8 mouse cellular contexts compared by ENCODE assay signal in genomic region chr4:128884711-128885095, GRCm38 (mm10). TPM values are rescaled to one million over a fixed set of nuclear protein-coding genes. Genes with fewer than 3 reads are reported as not detected.
DNase-seq lines count a peak whose midpoint lies in the region; ATAC-seq and TF ChIP-seq lines count a peak whose summit lies in the region.

No protein-coding gene starts in this region.

- peaks cover 23% of the 10 kb centered on the region for H3K27me3 ChIP-seq in heart, embryonic 15.5 days
- no peaks in the 10 kb centered on the region for H3K27me3 ChIP-seq in embryonic facial prominence, embryonic 11.5 days (ENCODE audit: control insufficient read depth, insufficient read depth, low read length)
- H3K27me3 ChIP-seq in hindbrain, postnatal 0 days (ENCODE audit: insufficient read depth, low read length), result no peaks in the 10 kb centered on the region
- H3K27me3 ChIP-seq in midbrain, embryonic 15.5 days (replicated peaks), result no peaks in the 10 kb centered on the region

- DNase-seq in heart, adult 8-10 months (ENCODE audit: low spot score), result no peak
- DNase-seq in embryonic facial prominence, embryonic 11.5 days (ENCODE audit: low spot score), result no peak
- no peak for DNase-seq in hindbrain, postnatal 0 days (ENCODE audit: low spot score)
- no peak for DNase-seq in spleen, adult 18-20 months
- DNase-seq in thymus, postnatal 0 days (ENCODE audit: low spot score), result no peak
- no peak for DNase-seq in frontal cortex, adult 2 months (ENCODE audit: extremely low spot score in 1 of 2, low spot score in 1 of 2)

- H3K4me1 ChIP-seq in heart, embryonic 15.5 days (replicated peaks), result peaks cover 18% of the 10 kb centered on the region
- no peaks in the 10 kb centered on the region for H3K4me1 ChIP-seq in embryonic facial prominence, embryonic 11.5 days (ENCODE audit: control insufficient read depth, insufficient read depth, low read length)
- peaks cover 24% of the 10 kb centered on the region for H3K4me1 ChIP-seq in hindbrain, postnatal 0 days (ENCODE audit: insufficient read depth, low read length)
- peaks cover 44% of the 10 kb centered on the region for H3K4me1 ChIP-seq in midbrain, embryonic 15.5 days

- ATAC-seq in heart, embryonic 15.5 days (replicated peaks; ENCODE audit: insufficient number of reproducible peaks, insufficient read depth, low FRiP score, low read depth), result 0 out of 2 replicates have a peak, but pooled peaks have one; percentile 3
- ATAC-seq in embryonic facial prominence, embryonic 11.5 days (replicated peaks; ENCODE audit: insufficient number of reproducible peaks, low FRiP score, low TSS enrichment, low read depth), result peak; percentile 20
- ATAC-seq in hindbrain, postnatal 0 days, result no peak
- ATAC-seq in midbrain, embryonic 15.5 days (replicated peaks), result no peak

- no peak overlapping the region for H3K9ac ChIP-seq in heart, embryonic 15.5 days
- peak overlapping the region; percentile 66; the same call in 1 of the 2 replicates for H3K9ac ChIP-seq in embryonic facial prominence, embryonic 11.5 days (replicated peaks; ENCODE audit: low read length)
- H3K9ac ChIP-seq in hindbrain, postnatal 0 days (replicated peaks; ENCODE audit: low read length), result peak overlapping the region; percentile 91
- peak overlapping the region; percentile 77 for H3K9ac ChIP-seq in midbrain, embryonic 15.5 days

- peaks cover 4% of the 10 kb centered on the region; the same call in 1 of the 2 replicates for H3K36me3 ChIP-seq in heart, embryonic 15.5 days
- no peaks in the 10 kb centered on the region for H3K36me3 ChIP-seq in embryonic facial prominence, embryonic 11.5 days (replicated peaks; ENCODE audit: control insufficient read depth, insufficient read depth, low read depth, low read length)
- no peaks in the 10 kb centered on the region for H3K36me3 ChIP-seq in hindbrain, postnatal 0 days (ENCODE audit: insufficient read depth, low read length)
- no peaks in the 10 kb centered on the region for H3K36me3 ChIP-seq in midbrain, embryonic 15.5 days (replicated peaks)

- no peak for TF ChIP-seq CTCF in hindbrain, postnatal 0 days (IDR thresholded peaks at IDR 0.05; ENCODE audit: low read depth)

- 59% methylated on average over 5 of the region's 5 CpGs for WGBS in heart, embryonic 15.5 days
- 54% methylated on average over 5 of the region's 5 CpGs for WGBS in embryonic facial prominence, embryonic 11.5 days
- WGBS in hindbrain, postnatal 0 days, result 42% methylated on average over 5 of the region's 5 CpGs
- 53% methylated on average over 5 of the region's 5 CpGs for WGBS in midbrain, embryonic 15.5 days

- peak overlapping the region; percentile 83 for H3K4me3 ChIP-seq in heart, embryonic 15.5 days
- peak overlapping the region; percentile 82 for H3K4me3 ChIP-seq in embryonic facial prominence, embryonic 11.5 days (ENCODE audit: low read depth, low read length)
- H3K4me3 ChIP-seq in hindbrain, postnatal 0 days (ENCODE audit: low read length), result peak overlapping the region; percentile 88
- peak overlapping the region; percentile 70 for H3K4me3 ChIP-seq in midbrain, embryonic 15.5 days

- no peak overlapping the region for H3K27ac ChIP-seq in heart, embryonic 15.5 days
- no peak overlapping the region for H3K27ac ChIP-seq in embryonic facial prominence, embryonic 11.5 days (replicated peaks; ENCODE audit: low read depth, low read length)
- peak overlapping the region; percentile 92; the same call in 1 of the 2 replicates for H3K27ac ChIP-seq in hindbrain, postnatal 0 days
- peak overlapping the region; percentile 79 for H3K27ac ChIP-seq in midbrain, embryonic 15.5 days

- H3K4me2 ChIP-seq in heart, embryonic 15.5 days, result peak overlapping the region; percentile 100
- peak overlapping the region; percentile 98 for H3K4me2 ChIP-seq in embryonic facial prominence, embryonic 11.5 days (ENCODE audit: low read depth, low read length)
- H3K4me2 ChIP-seq in hindbrain, postnatal 0 days (ENCODE audit: low read depth, low read length), result peak overlapping the region; percentile 78
- peak overlapping the region; percentile 82 for H3K4me2 ChIP-seq in midbrain, embryonic 15.5 days

- H3K9me3 ChIP-seq in heart, embryonic 15.5 days (replicated peaks), result no peaks in the 10 kb centered on the region
- no peaks in the 10 kb centered on the region for H3K9me3 ChIP-seq in embryonic facial prominence, embryonic 11.5 days (replicated peaks; ENCODE audit: control insufficient read depth, low read length)
- H3K9me3 ChIP-seq in hindbrain, postnatal 0 days (ENCODE audit: low read length), result no peaks in the 10 kb centered on the region
- no peaks in the 10 kb centered on the region for H3K9me3 ChIP-seq in midbrain, embryonic 15.5 days

RNA-seq across cellular contexts. Expression of gene Trim62, which starts 1.3 kb away (rescaled TPM):
- 2.3 and 2.9 TPM in 2 replicates for polyA plus RNA-seq in heart, embryonic 15.5 days (2015; fragmentation: Nextera tagmentation; extraction: Ambion mirVana)
- 1 to 10 TPM in 3 of 4 experiments, under 1 TPM in 1; 0.97 to 1.1 (median 1.0) TPM for total RNA-seq in heart, adult 8-10 months (2022)
- polyA plus RNA-seq in embryonic facial prominence, embryonic 11.5 days (2014; fragmentation: Nextera tagmentation; extraction: Ambion mirVana), result 13.9 and 14.6 TPM in 2 replicates
- total RNA-seq in hindbrain, postnatal 0 days (2014; rRNA removed), result 30.8 and 33.4 TPM in 2 replicates
- polyA plus RNA-seq in hindbrain, postnatal 0 days (2015; fragmentation: Nextera tagmentation; extraction: Ambion mirVana), result 23.4 and 27.9 TPM in 2 replicates
- polyA plus RNA-seq in midbrain, embryonic 15.5 days (2015; fragmentation: Nextera tagmentation; extraction: Ambion mirVana), result 21.3 and 21.5 TPM in 2 replicates
- polyA plus RNA-seq in thymus, postnatal 0 days (2015; fragmentation: Nextera tagmentation; extraction: Ambion mirVana), result 0.84 and 1.0 TPM in 2 replicates
- polyA plus RNA-seq in frontal cortex, adult 2 months (2012; rRNA removed), result 26.0 and 26.5 TPM in 2 replicates

Comparison
In these comparisons a context has a peak if more than half of its experiments do, and no peak if none do; other contexts are left out.
1. ATAC-seq: peak in heart, embryonic 15.5 days (single experiment) and embryonic facial prominence, embryonic 11.5 days (single experiment); none in hindbrain, postnatal 0 days (single experiment) and midbrain, embryonic 15.5 days (single experiment).
2. H3K27ac ChIP-seq: peak in hindbrain, postnatal 0 days (single experiment) and midbrain, embryonic 15.5 days (single experiment); none in heart, embryonic 15.5 days (single experiment) and embryonic facial prominence, embryonic 11.5 days (single experiment).
3. Peak in every context shown above with its lines, with median percentiles within 50 percentile points of each other: H3K4me2 ChIP-seq and H3K4me3 ChIP-seq.